Mouse (Mus musculus) layer of hippocampus, postnatal 36 days (tissue): Measurements from ENCODE around the gene Styk1. TPM values are rescaled to one million over a fixed set of nuclear protein-coding genes. Genes with fewer than 3 reads are reported as not detected.

Source experiments
- DNase-seq, 2 experiments: peaks; one replicate each; pipeline ENCODE4 v3.0.0; 2022
- total RNA-seq, 2 experiments: library from RNA; stranded (reverse); gene quantifications; 2 replicates each; pipeline ENCODE4 v1.2.3; 2021

The Styk1 gene
- total RNA-seq, 2 experiments from 2014 or later: 0.51 to 0.52 TPM

- DNase-seq: no peak
These were observed 16.6 kb upstream of the Styk1 start for GRCm38 (mm10) chr6:131369866-131370616.

GRCm38 (mm10) chr6:131367101-131367500, 13.7 kb upstream of the Styk1 start:
- DNase-seq: no peak

GRCm38 (mm10) chr6:131364353-131364752, 11.0 kb upstream of the Styk1 start:
- no peak for DNase-seq

- no peak for DNase-seq
These were observed 9.8 kb upstream of the Styk1 start for GRCm38 (mm10) chr6:131362987-131363765.

GRCm38 (mm10) chr6:131360693-131361092, 7.3 kb upstream of the Styk1 start:
- DNase-seq: no peak

- DNase-seq: no peak
These were observed 6.1 kb upstream of the Styk1 start for GRCm38 (mm10) chr6:131359543-131359942.

- no peak for DNase-seq
These were observed 1.5 kb upstream of the Styk1 start for GRCm38 (mm10) chr6:131354913-131355312.

GRCm38 (mm10) chr6:131347026-131347425, 6.4 kb downstream of the Styk1 start:
- no peak for DNase-seq

GRCm38 (mm10) chr6:131344346-131344745, 9.1 kb downstream of the Styk1 start:
- no peak for DNase-seq

- no peak for DNase-seq
These were observed 13.3 kb downstream of the Styk1 start for GRCm38 (mm10) chr6:131340082-131340481.

- DNase-seq: no peak
These were observed 14.1 kb downstream of the Styk1 start for GRCm38 (mm10) chr6:131339309-131339708.

- no peak for DNase-seq
These were observed 14.6 kb downstream of the Styk1 start for GRCm38 (mm10) chr6:131338787-131339186.

GRCm38 (mm10) chr6:131327076-131327475, 26.3 kb downstream of the Styk1 start:
- no peak for DNase-seq

GRCm38 (mm10) chr6:131321854-131322639, 31.4 kb downstream of the Styk1 start:
- DNase-seq: no peak

GRCm38 (mm10) chr6:131316155-131317101, 37.0 kb downstream of the Styk1 start:
- no peak for DNase-seq

GRCm38 (mm10) chr6:131308031-131308430, 45.4 kb downstream of the Styk1 start:
- no peak for DNase-seq

GRCm38 (mm10) chr6:131304776-131305175, 48.6 kb downstream of the Styk1 start:
- no peak for DNase-seq

GRCm38 (mm10) chr6:131298531-131298930, 54.9 kb downstream of the Styk1 start:
- no peak for DNase-seq

GRCm38 (mm10) chr6:131294435-131295112, 58.8 kb downstream of the Styk1 start:
- DNase-seq: no peak

- no peak for DNase-seq
These were observed 59.5 kb downstream of the Styk1 start for GRCm38 (mm10) chr6:131293916-131294315.
